Mouse (Mus musculus) limb, embryonic 14.5 days (tissue): ENCODE measurements around the gene Gm28635. TPM values are rescaled to one million over a fixed set of nuclear protein-coding genes. Genes with fewer than 3 reads are reported as not detected.
"Not testable (repeated sequence)": the region's sequence is repeated elsewhere in the genome, so short reads cannot be mapped to it uniquely, and the experiment has no call there.

Experiments
- ATAC-seq: fragments of 200-750 bp; cut with Nextera tagmentation; 2 replicates; pipeline ENCODE4 v1.8.0; 2017; ENCODE audit warnings: low read depth, moderate number of reproducible peaks, moderate TSS enrichment; ENCODE audit not compliant: low FRiP score
- DNase-seq: peaks from one replicate; pipeline ENCODE4 v3.0.0-alpha.2; 2015; ENCODE audit warnings: low spot score
- H3K27ac ChIP-seq: fragments of 300-500 bp; sonication (generic); replicated peaks from 2 replicates; pipeline ENCODE4 v1.5.1; 2014; ENCODE audit warnings: low read depth, mild to moderate bottlenecking, low read length, moderate library complexity, mixed read lengths
- H3K27me3 ChIP-seq: fragments of 300-500 bp; sonication (generic); 2 replicates; pipeline ENCODE4 v1.6.1; 2014; ENCODE audit warnings: low read length, mixed read lengths; ENCODE audit not compliant: control insufficient read depth, insufficient read depth
- H3K36me3 ChIP-seq: fragments of 300-500 bp; sonication (generic); 2 replicates; pipeline ENCODE4 v1.6.1; 2014; ENCODE audit warnings: mild to moderate bottlenecking, low read length, moderate library complexity, mixed read lengths; ENCODE audit not compliant: control insufficient read depth, insufficient read depth
- H3K4me1 ChIP-seq: fragments of 300-500 bp; sonication (generic); 2 replicates; pipeline ENCODE4 v1.6.1; 2014; ENCODE audit warnings: antibody characterized with exemption, low read length, mixed read lengths; ENCODE audit not compliant: control insufficient read depth, insufficient read depth
- H3K4me2 ChIP-seq: fragments of 300-500 bp; sonication (generic); replicated peaks from 2 replicates; pipeline ENCODE4 v1.6.1; 2014; ENCODE audit warnings: low read depth, mild to moderate bottlenecking, low read length, moderate library complexity; ENCODE audit not compliant: severe bottlenecking
- H3K4me3 ChIP-seq: fragments of 300-500 bp; sonication (generic); replicated peaks from 2 replicates; pipeline ENCODE4 v1.5.1; 2014; ENCODE audit warnings: low read length
- H3K9ac ChIP-seq: fragments of 300-500 bp; sonication (generic); 2 replicates; pipeline ENCODE4 v1.6.1; 2014; ENCODE audit warnings: mild to moderate bottlenecking, low read depth, low read length, moderate library complexity; ENCODE audit not compliant: severe bottlenecking
- H3K9me3 ChIP-seq: fragments of 300-500 bp; sonication (generic); 2 replicates; pipeline ENCODE4 v1.6.1; 2016; ENCODE audit warnings: low read length; ENCODE audit not compliant: control insufficient read depth
- POLR2A ChIP-seq: fragments of 200-500 bp; IDR thresholded peaks from 2 replicates; pipeline ENCODE4 v1.8.0; 2012; ENCODE audit warnings: inconsistent platforms, mild to moderate bottlenecking, moderate library complexity, borderline replicate concordance; ENCODE audit not compliant: insufficient read depth, insufficient read length; ENCODE audit errors: extremely low read depth
- WGBS: fragments of 180-500 bp; shearing (Covaris S2); extraction: QIAGEN DNeasy Blood & Tissue Kit; methylation state at CpG from one replicate; pipeline ENCODE4 v1.1.7; 2014; 5-methylcytosine and 5-hydroxymethylcytosine counted together
- polyA plus RNA-seq, 2 experiments: library from polyadenylated mRNA; depleted of rRNA in 1 of 2; stranded (reverse) in 1 of 2; unstranded in 1 of 2; fragments of >200 nt; fragmentation: Nextera tagmentation in 1 of 2; extraction: Ambion mirVana in 1 of 2; gene quantifications; 2 replicates each; pipeline versions ENCODE4 v1.2.1 to v1.2.3; 2012 to 2014

Gm28635 gene
- polyA plus RNA-seq, 2 experiments = not detected

GRCm38 (mm10) chr2:84679016-84679415 is 1.2 kb upstream of the Gm28635 start, which contains the start of gene Tmx2:
TSS of gene Tmx2 (minus strand) at chr2:84679140.
- Histone ChIP-seq H3K36me3 (peaks cover 37% of the 10 kb centered on the region), H3K4me1 (peaks cover 12% of the 10 kb centered on the region), H3K4me3 (peak within 1 kb of the TSS; percentile 96), H3K9ac (peak within 1 kb of the TSS; percentile 80), H3K27me3 (no peaks in the 10 kb centered on the region), H3K4me2 (peak within 1 kb of the TSS; percentile 70), H3K9me3 (no peaks in the 10 kb centered on the region), H3K27ac (peak within 1 kb of the TSS; percentile 52; the same call in 1 of the 2 replicates)
- no peak for DNase-seq
- ATAC-seq = no peak
- 17% methylated on average over 8 of the region's 8 CpGs for WGBS
- no peak for TF ChIP-seq POLR2A

- H3K9ac ChIP-seq = peak overlapping the region; percentile 44; the same call in 1 of the 2 replicates
- no peak for DNase-seq
- peaks cover 12% of the 10 kb centered on the region for H3K4me1 ChIP-seq
- no peak for TF ChIP-seq POLR2A
- peak overlapping the region; percentile 66 for H3K4me2 ChIP-seq
- WGBS = 11% methylated on average over 22 of the region's 22 CpGs
- peak; percentile 46 for ATAC-seq
- H3K27me3 ChIP-seq = no peaks in the 10 kb centered on the region
- H3K9me3 ChIP-seq = no peaks in the 10 kb centered on the region
- H3K36me3 ChIP-seq = peaks cover 45% of the 10 kb centered on the region
- H3K27ac ChIP-seq = no peak overlapping the region
- H3K4me3 ChIP-seq = peak overlapping the region; percentile 96
Measured at GRCm38 (mm10) chr2:84677270-84677967, 422 bp downstream of the Gm28635 start.

GRCm38 (mm10) chr2:84671535-84671934 is 6.3 kb downstream of the Gm28635 start:
- H3K36me3 ChIP-seq = peaks cover 48% of the 10 kb centered on the region
- H3K27ac ChIP-seq, H3K9me3 ChIP-seq, H3K4me2 ChIP-seq, H3K4me1 ChIP-seq, H3K27me3 ChIP-seq, DNase-seq, H3K9ac ChIP-seq, H3K4me3 ChIP-seq, ATAC-seq: not testable (repeated sequence)
- WGBS = 58% methylated on average over 3 of the region's 5 CpGs

GRCm38 (mm10) chr2:84670569-84670933 is 7.3 kb downstream of the Gm28635 start, which contains the start of gene Selenoh:
TSS of gene Selenoh (minus strand) at chr2:84670770.
- H3K9me3 ChIP-seq = no peaks in the 10 kb centered on the region
- H3K4me3 ChIP-seq = peak within 1 kb of the TSS; percentile 99
- peak; percentile 76; the same call in 1 of the 2 replicates for TF ChIP-seq POLR2A
- H3K27me3 ChIP-seq = no peaks in the 10 kb centered on the region
- H3K36me3 ChIP-seq = peaks cover 39% of the 10 kb centered on the region
- ATAC-seq (peak; percentile 99), DNase-seq (peak; percentile 96)
- peak within 1 kb of the TSS; percentile 92 for H3K9ac ChIP-seq
- peaks cover 7% of the 10 kb centered on the region for H3K4me1 ChIP-seq
- under 1% methylated on average over 20 of the region's 20 CpGs for WGBS
- H3K27ac ChIP-seq = peak within 1 kb of the TSS; percentile 92
- H3K4me2 ChIP-seq = peak within 1 kb of the TSS; percentile 75

GRCm38 (mm10) chr2:84669828-84670568 is 7.8 kb downstream of the Gm28635 start:
- peak overlapping the region; percentile 75 for H3K4me2 ChIP-seq
- peak overlapping the region; percentile 92 for H3K27ac ChIP-seq
- ATAC-seq (peak; percentile 66), DNase-seq (peak; percentile 22)
- WGBS = 2% methylated on average over 39 of the region's 39 CpGs
- H3K36me3 ChIP-seq = peaks cover 34% of the 10 kb centered on the region
- peak overlapping the region; percentile 99 for H3K4me3 ChIP-seq
- peak overlapping the region; percentile 92 for H3K9ac ChIP-seq
- H3K4me1 ChIP-seq = peaks cover 7% of the 10 kb centered on the region
- TF ChIP-seq POLR2A = no peak
- no peaks in the 10 kb centered on the region for H3K9me3 ChIP-seq
- H3K27me3 ChIP-seq = no peaks in the 10 kb centered on the region
